Comparison of ENCODE assay signal across 23 mouse cellular contexts in genomic region chr2:127338833-127339232, GRCm38 (mm10). TPM values are rescaled to one million over a fixed set of nuclear protein-coding genes. Genes with fewer than 3 reads are reported as not detected.
A peak's percentile ranks its signal among the peaks of the same experiment; 100 is the strongest.
DNase-seq lines count a peak whose midpoint lies in the region; TF ChIP-seq lines count a peak whose summit lies in the region.
"Had no signal": no experiment of that assay in that cellular context is flagged by ENCODE, and none has a peak within 500 bp of the region (broad histone marks: within the 10 kb centered on the region; RNA-seq: fewer than 3 reads in every experiment).

No protein-coding gene starts in this region.

- no peaks in the 10 kb centered on the region for H3K27me3 ChIP-seq in spleen, adult 2 months (ENCODE audit: control insufficient read depth, insufficient read depth, low read length)
- no peaks in the 10 kb centered on the region for H3K27me3 ChIP-seq in cerebellum, adult 2 months (ENCODE audit: control insufficient read depth, insufficient read depth, low read length)

- DNase-seq in spleen, adult 2 months (ENCODE audit: low read depth in 1 of 2, low spot score in 2 of 2) = peak in 1 of 2 experiments; percentile 68
- no peak for DNase-seq in spleen, postnatal 14 days (ENCODE audit: low spot score in 2 of 2)
- peak; percentile 91 for DNase-seq in induced T-regulatory cell, adult 2 months (ENCODE audit: low read depth)
- peak; percentile 80 to 85 for DNase-seq in natural killer cell, adult 2 months (ENCODE audit: low spot score in 2 of 2)
- DNase-seq in thymus, postnatal 4 days = peak; percentile 74
- DNase-seq in cerebellum, adult 2 months = no peak
- no peak for DNase-seq in layer of hippocampus, adult 8-10 months (ENCODE audit: low spot score in 2 of 2)
- no peak for DNase-seq in left cerebral cortex, adult 8-10 months (ENCODE audit: low spot score in 2 of 2)
- DNase-seq: adrenal gland, postnatal 10 days; cerebellum, adult 9-11 months; gastrocnemius, postnatal 36 days; kidney, adult 2 months; lung, adult 18-20 months had no signal

- H3K4me1 ChIP-seq in spleen, adult 2 months (ENCODE audit: control insufficient read depth, insufficient read depth, insufficient read length) = peaks cover 16% of the 10 kb centered on the region
- H3K4me1 ChIP-seq in cerebellum, adult 2 months (ENCODE audit: control insufficient read depth, insufficient read depth, low read length) = no peaks in the 10 kb centered on the region

- WGBS in spleen, adult 2 months = 20% methylated on average over 4 of the region's 4 CpGs
- whole genome bisulfite sequencing in cerebellum, adult 2 months = 72% methylated on average over 4 of the region's 4 CpGs

- H3K36me3 ChIP-seq in spleen, adult 2 months (ENCODE audit: control insufficient read depth, insufficient read depth, low read length) = peaks cover 21% of the 10 kb centered on the region
- H3K36me3 ChIP-seq: embryonic facial prominence, embryonic 10.5 days; heart, embryonic 15.5 days; hindbrain, embryonic 15.5 days; limb, embryonic 13.5 days; midbrain, embryonic 12.5 days; neural tube, embryonic 13.5 days had no signal

- peak overlapping the region; percentile 93; the same call in 1 of the 2 replicates for H3K4me3 ChIP-seq in spleen, adult 2 months (ENCODE audit: extremely low read depth, insufficient read depth, insufficient read length)
- H3K4me3 ChIP-seq in cerebellum, adult 2 months (replicated peaks; ENCODE audit: insufficient read depth, low read depth, low read length) = no peak overlapping the region
- H3K4me3 ChIP-seq: embryonic facial prominence, embryonic 10.5 days; hindbrain, embryonic 15.5 days; limb, embryonic 13.5 days; midbrain, embryonic 12.5 days; neural tube, embryonic 13.5 days had no signal

- no peak; the same call in 1 of the 2 replicates for TF ChIP-seq POLR2A in spleen, adult 2 months (IDR thresholded peaks at IDR 0.05; ENCODE audit: low read depth, low read length)
- no peak for TF ChIP-seq POLR2A in cerebellum, adult 2 months (IDR thresholded peaks at IDR 0.05; ENCODE audit: borderline replicate concordance, insufficient read depth, low read length)

- TF ChIP-seq CTCF in spleen, adult 2 months (IDR thresholded peaks at IDR 0.05; ENCODE audit: extremely low read depth, insufficient read depth, insufficient read length, insufficient replicate concordance) = no peak
- TF ChIP-seq CTCF in cerebellum, adult 2 months (IDR thresholded peaks at IDR 0.05; ENCODE audit: borderline replicate concordance, insufficient read depth, low read depth, low read length) = no peak

- H3K27ac ChIP-seq in spleen, adult 2 months (ENCODE audit: insufficient read depth, low read length) = peak overlapping the region; percentile 94
- H3K27ac ChIP-seq in cerebellum, adult 2 months (ENCODE audit: insufficient read depth, low read length) = no peak overlapping the region
- H3K27ac ChIP-seq: embryonic facial prominence, embryonic 10.5 days; heart, embryonic 15.5 days; hindbrain, embryonic 15.5 days; limb, embryonic 13.5 days; midbrain, embryonic 12.5 days; neural tube, embryonic 13.5 days had no signal

RNA-seq across cellular contexts. Expression of gene Astl, which starts 0.4 kb away (rescaled TPM):
- polyA plus RNA-seq in spleen, adult 2 months (2012; rRNA removed) = 0.08 TPM in 2 replicates
- polyA plus RNA-seq in cerebellum, adult 2 months (2012; rRNA removed) = not detected in 2 replicates
- not detected for total RNA-seq in layer of hippocampus, adult 8-10 months (2022)
- total RNA-seq in left cerebral cortex, adult 8-10 months (2022) = not detected
- total RNA-seq: gastrocnemius, postnatal 36 days; left cerebral cortex, adult 18-20 months had no signal
- polyA plus RNA-seq: frontal cortex, adult 2 months; heart, embryonic 15.5 days; hindbrain, embryonic 15.5 days; kidney, adult 2 months; large intestine, adult 2 months; midbrain, embryonic 12.5 days; neural tube, embryonic 13.5 days; stomach, embryonic 16.5 days had no signal

RNA-seq across cellular contexts. Expression of gene Dusp2, which starts 2.9 kb away (rescaled TPM):
- 116 and 178 TPM in 2 replicates for polyA plus RNA-seq in spleen, adult 2 months (2012; rRNA removed)
- polyA plus RNA-seq in cerebellum, adult 2 months (2012; rRNA removed) = 1.6 and 1.8 TPM in 2 replicates
- total RNA-seq in layer of hippocampus, adult 8-10 months (2022) = 1 to 10 TPM in 3 of 4 experiments, under 1 TPM in 1; 0.99 to 1.6 (median 1.2) TPM
- total RNA-seq in left cerebral cortex, adult 8-10 months (2022) = 1 to 10 TPM; 2.4 to 3.3 (median 2.5) TPM

RNA-seq across cellular contexts. Expression of gene Adra2b, which starts 24.2 kb away (rescaled TPM):
- polyA plus RNA-seq in spleen, adult 2 months (2012; rRNA removed) = 1.2 and 1.3 TPM in 2 replicates
- 0.64 and 1.2 TPM in 2 replicates for polyA plus RNA-seq in cerebellum, adult 2 months (2012; rRNA removed)
- under 1 TPM in 3 of 4 experiments, not detected in 1; 0.09 to 0.41 (median 0.12) TPM for total RNA-seq in layer of hippocampus, adult 8-10 months (2022)
- 1 to 10 TPM in 2 of 4 experiments, under 1 TPM in 2; 0.96 to 1.2 (median 1.0) TPM for total RNA-seq in left cerebral cortex, adult 8-10 months (2022)

Comparison
In these comparisons a context has a peak if more than half of its experiments do, and no peak if none do; other contexts are left out.
1. DNase-seq: peak in induced T-regulatory cell, adult 2 months (single experiment), natural killer cell, adult 2 months (2 of 2) and thymus, postnatal 4 days (single experiment); none in spleen, postnatal 14 days (0 of 2), cerebellum, adult 2 months (0 of 2), layer of hippocampus, adult 8-10 months (0 of 2) and left cerebral cortex, adult 8-10 months (0 of 2).